Mouse (Mus musculus) heart, embryonic 11.5 days (tissue): Measurements from ENCODE around the gene Fam129a. TPM values are rescaled to one million over a fixed set of nuclear protein-coding genes. Genes with fewer than 3 reads are reported as not detected.
A peak's percentile ranks its signal among the peaks of the same experiment; 100 is the strongest.

ENCODE experiments used
- ATAC-seq: fragments of 200-750 bp; cut with Nextera tagmentation; replicated peaks from 2 replicates; pipeline ENCODE4 v1.8.0; 2017; ENCODE audit warnings: moderate library complexity; ENCODE audit not compliant: insufficient number of reproducible peaks, low FRiP score, low TSS enrichment
- H3K27ac ChIP-seq: fragments of 300-500 bp; sonication (generic); 2 replicates; pipeline ENCODE4 v1.5.1; 2014; ENCODE audit warnings: mild to moderate bottlenecking, low read depth, low read length
- H3K27me3 ChIP-seq: fragments of 300-500 bp; sonication (generic); 2 replicates; pipeline ENCODE4 v1.6.1; 2014; ENCODE audit warnings: mild to moderate bottlenecking, low read length, mixed read lengths; ENCODE audit not compliant: control insufficient read depth, insufficient read depth
- H3K36me3 ChIP-seq: fragments of 300-500 bp; sonication (generic); 2 replicates; pipeline ENCODE4 v1.6.1; 2014; ENCODE audit warnings: mild to moderate bottlenecking, low read length, moderate library complexity, mixed read lengths; ENCODE audit not compliant: control insufficient read depth, insufficient read depth
- H3K4me1 ChIP-seq: fragments of 300-500 bp; sonication (generic); 2 replicates; pipeline ENCODE4 v1.6.1; 2014; ENCODE audit warnings: low read length; ENCODE audit not compliant: control insufficient read depth, insufficient read depth
- H3K4me2 ChIP-seq: fragments of 300-500 bp; sonication (generic); 2 replicates; pipeline ENCODE4 v1.6.1; 2014; ENCODE audit warnings: mild to moderate bottlenecking, moderate library complexity
- H3K4me3 ChIP-seq: fragments of 300-500 bp; sonication (generic); 2 replicates; pipeline ENCODE4 v1.5.1; 2014; ENCODE audit warnings: low read depth, low read length
- H3K9ac ChIP-seq: fragments of 300-500 bp; sonication (generic); 2 replicates; pipeline ENCODE4 v1.6.1; 2014; ENCODE audit warnings: mild to moderate bottlenecking, low read depth, low read length, moderate library complexity
- H3K9me3 ChIP-seq: fragments of 300-500 bp; sonication (generic); replicated peaks from 2 replicates; pipeline ENCODE4 v1.6.1; 2016; ENCODE audit warnings: low read length; ENCODE audit not compliant: control insufficient read depth
- WGBS: fragments of 180-500 bp; shearing (Covaris S2); extraction: QIAGEN DNeasy Blood & Tissue Kit; methylation state at CpG from one replicate; pipeline ENCODE4 v1.1.7; 2014; ENCODE audit not compliant: insufficient replicate concordance; 5-methylcytosine and 5-hydroxymethylcytosine counted together
- polyA plus RNA-seq: library from polyadenylated mRNA; unstranded; fragments of >200 nt; fragmentation: Nextera tagmentation; extraction: Ambion mirVana; gene quantifications from 2 replicates; pipeline ENCODE4 v1.2.1, GENCODE M21; 2014

Fam129a gene
- polyA plus RNA-seq, 1 experiment from 2014 or later, result 2.3 TPM

GRCm38 (mm10) chr1:151580200-151580982 is 9.4 kb downstream of the Fam129a start:
- no peak overlapping the region for H3K27ac ChIP-seq
- no peaks in the 10 kb centered on the region for H3K36me3 ChIP-seq
- H3K9me3 ChIP-seq, result no peaks in the 10 kb centered on the region
- 76% methylated on average over 8 of the region's 8 CpGs for whole genome bisulfite sequencing
- ATAC-seq, result no peak
- H3K27me3 ChIP-seq, result no peaks in the 10 kb centered on the region
- H3K4me2 ChIP-seq, result no peak overlapping the region
- H3K4me3 ChIP-seq, result no peak overlapping the region
- no peaks in the 10 kb centered on the region for H3K4me1 ChIP-seq
- H3K9ac ChIP-seq, result no peak overlapping the region

GRCm38 (mm10) chr1:151581454-151581853 is 10.5 kb downstream of the Fam129a start:
- H3K27ac ChIP-seq, result no peak overlapping the region
- no peak overlapping the region for H3K4me3 ChIP-seq
- H3K4me2 ChIP-seq, result no peak overlapping the region
- no peaks in the 10 kb centered on the region for H3K9me3 ChIP-seq
- H3K36me3 ChIP-seq, result no peaks in the 10 kb centered on the region
- ATAC-seq, result no peak
- no peaks in the 10 kb centered on the region for H3K27me3 ChIP-seq
- H3K9ac ChIP-seq, result no peak overlapping the region
- WGBS, result 71% methylated on average over 6 of the region's 6 CpGs
- H3K4me1 ChIP-seq, result no peaks in the 10 kb centered on the region

DNA sequence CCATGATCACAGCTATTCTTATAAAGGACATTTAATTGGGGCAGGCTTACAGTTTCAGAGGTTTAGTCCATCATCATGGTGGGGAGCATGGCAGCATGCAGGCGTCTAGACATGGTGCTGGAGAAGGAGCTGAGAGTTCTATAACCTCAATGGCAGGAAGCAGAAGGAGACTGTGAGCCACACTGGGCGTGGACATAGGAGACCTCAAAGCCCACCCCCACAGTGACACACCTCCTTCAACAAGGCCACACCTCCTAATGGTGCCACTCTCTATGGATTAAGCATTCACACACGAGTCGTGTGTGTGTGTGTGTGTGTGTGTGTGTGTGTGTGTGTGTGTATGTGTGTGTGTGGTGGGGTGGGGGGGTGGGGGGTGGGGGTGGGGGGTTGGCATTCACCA is 11.0 kb downstream of the Fam129a start:
- Histone ChIP-seq H3K27me3 (no peaks in the 10 kb centered on the region), H3K4me1 (no peaks in the 10 kb centered on the region), H3K9ac (no peak overlapping the region), H3K4me3 (no peak overlapping the region), H3K9me3 (no peaks in the 10 kb centered on the region), H3K36me3 (no peaks in the 10 kb centered on the region), H3K27ac (no peak overlapping the region), H3K4me2 (no peak overlapping the region)
- no peak for ATAC-seq
- 51% methylated on average over 2 of the region's 4 CpGs for WGBS

GRCm38 (mm10) chr1:151583457-151584181 is 12.6 kb downstream of the Fam129a start:
- Histone ChIP-seq H3K9ac (no peak overlapping the region), H3K4me2 (no peak overlapping the region), H3K4me3 (no peak overlapping the region), H3K27ac (no peak overlapping the region), H3K4me1 (no peaks in the 10 kb centered on the region), H3K27me3 (no peaks in the 10 kb centered on the region), H3K9me3 (no peaks in the 10 kb centered on the region), H3K36me3 (no peaks in the 10 kb centered on the region)
- no peak for ATAC-seq
- 85% methylated on average over 8 of the region's 8 CpGs for WGBS

GRCm38 (mm10) chr1:151584182-151584471 is 13.1 kb downstream of the Fam129a start:
- Histone ChIP-seq H3K4me1 (no peaks in the 10 kb centered on the region), H3K27me3 (no peaks in the 10 kb centered on the region), H3K36me3 (no peaks in the 10 kb centered on the region), H3K9me3 (no peaks in the 10 kb centered on the region), H3K27ac (no peak overlapping the region), H3K9ac (no peak overlapping the region), H3K4me2 (no peak overlapping the region), H3K4me3 (no peak overlapping the region)
- 64% methylated on average over 1 of the region's 1 CpGs for WGBS
- no peak for ATAC-seq

DNA sequence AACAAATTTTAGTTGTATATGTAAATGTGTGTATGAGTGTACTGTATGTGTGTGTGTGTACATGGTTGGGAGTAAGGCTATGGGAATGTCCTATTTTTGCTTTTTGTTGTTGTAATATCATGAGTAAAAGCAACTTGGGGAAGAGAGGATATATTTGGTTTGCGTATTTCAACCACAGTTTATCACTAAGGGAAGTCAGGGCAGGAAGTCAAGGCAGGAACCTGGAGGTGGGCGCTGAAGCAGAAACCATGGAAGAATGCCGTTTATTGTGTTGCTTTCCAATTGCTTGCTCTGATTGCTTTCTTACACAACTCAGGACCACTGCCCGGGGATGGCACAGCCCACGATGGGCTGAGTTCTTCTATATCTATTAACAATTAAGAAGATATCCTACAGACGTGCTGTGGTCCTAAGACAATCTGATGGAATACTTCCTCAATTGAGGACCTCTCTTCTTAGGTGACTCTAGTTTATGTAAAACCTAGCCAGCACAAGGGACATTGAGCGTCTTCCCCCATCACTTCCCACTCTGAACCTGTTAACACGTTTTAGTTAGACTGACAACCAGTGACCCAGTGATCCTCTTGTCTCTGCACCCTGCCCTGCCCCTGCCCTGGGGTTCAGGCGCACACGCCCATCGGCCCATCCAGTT is 13.7 kb downstream of the Fam129a start:
- H3K36me3 ChIP-seq, result no peaks in the 10 kb centered on the region
- H3K27me3 ChIP-seq, result no peaks in the 10 kb centered on the region
- H3K9ac ChIP-seq, result no peak overlapping the region
- no peak overlapping the region for H3K27ac ChIP-seq
- 53% methylated on average over 11 of the region's 11 CpGs for WGBS
- no peak overlapping the region for H3K4me3 ChIP-seq
- H3K4me2 ChIP-seq, result no peak overlapping the region; the same call in 1 of the 2 replicates
- no peaks in the 10 kb centered on the region for H3K4me1 ChIP-seq
- H3K9me3 ChIP-seq, result no peaks in the 10 kb centered on the region
- no peak for ATAC-seq

DNA sequence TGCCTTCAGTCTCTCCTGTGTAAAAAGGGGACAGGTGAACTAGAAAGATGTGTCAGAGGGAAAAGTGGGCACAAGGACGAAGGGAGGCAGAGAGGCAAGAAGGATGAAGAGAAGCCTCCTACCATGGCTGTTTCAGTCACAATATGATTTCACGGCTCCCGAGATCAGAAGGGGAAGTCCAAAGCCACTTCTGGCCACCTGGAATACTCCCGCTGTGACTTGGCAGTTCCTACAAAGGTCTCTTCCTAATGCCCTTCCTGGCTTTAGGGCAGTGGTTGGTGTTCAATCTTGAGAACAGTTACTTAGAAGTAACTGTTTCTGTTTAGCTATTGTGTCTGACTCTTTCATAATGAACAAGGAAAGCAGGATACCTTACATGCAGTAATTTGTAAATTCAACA is 14.7 kb downstream of the Fam129a start:
- ATAC-seq, result no peak
- Histone ChIP-seq H3K36me3 (no peaks in the 10 kb centered on the region), H3K9me3 (no peaks in the 10 kb centered on the region), H3K27ac (no peak overlapping the region), H3K27me3 (no peaks in the 10 kb centered on the region), H3K4me2 (no peak overlapping the region), H3K9ac (no peak overlapping the region), H3K4me1 (no peaks in the 10 kb centered on the region), H3K4me3 (no peak overlapping the region)
- 72% methylated on average over 4 of the region's 4 CpGs for WGBS

DNA sequence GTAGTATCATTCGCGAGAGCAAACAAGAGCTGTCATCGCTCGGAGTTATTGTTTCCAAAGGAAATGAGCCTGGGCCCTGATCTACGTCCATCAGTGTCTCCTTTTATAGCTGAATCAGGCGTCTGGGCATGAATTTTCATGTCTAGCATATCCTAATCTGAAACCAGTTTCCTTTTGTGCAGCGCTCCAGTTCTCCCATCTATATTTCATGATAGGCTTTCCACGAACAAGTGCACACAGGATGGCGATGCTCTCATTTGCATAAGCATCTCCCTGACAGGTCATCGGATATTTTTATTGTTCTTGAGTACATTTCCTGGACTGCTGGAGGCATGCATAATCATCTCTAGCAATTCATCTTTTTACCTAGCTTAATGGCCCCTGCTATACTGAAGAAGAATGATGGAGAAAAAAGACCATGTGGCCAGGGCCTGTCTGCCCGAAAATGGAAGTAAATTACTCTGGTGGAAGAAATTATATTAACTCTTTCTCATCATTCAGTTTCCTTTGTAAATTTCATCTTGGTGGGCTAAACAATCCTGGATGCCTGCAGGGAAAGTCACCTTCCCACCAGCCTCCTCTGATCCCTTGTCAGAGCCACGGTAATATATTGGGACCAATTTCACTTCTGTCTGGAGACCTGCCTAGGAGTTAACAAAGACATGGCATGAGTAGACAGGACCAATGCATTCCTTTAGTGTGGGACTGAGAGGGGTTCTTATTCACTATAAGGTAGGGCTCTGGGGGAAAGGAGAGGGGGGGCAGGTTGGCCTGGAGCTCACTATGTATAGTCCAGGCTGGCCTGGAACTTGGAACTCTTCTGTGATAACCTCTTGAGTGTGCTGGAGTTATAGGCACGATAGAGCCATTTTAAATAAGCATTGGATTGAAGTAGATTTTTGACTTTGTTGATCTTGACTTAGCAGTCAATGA is 21.4 kb downstream of the Fam129a start:
- peak overlapping the region; percentile 17; the same call in 1 of the 2 replicates for H3K4me2 ChIP-seq
- 63% methylated on average over 13 of the region's 13 CpGs for WGBS

More for the DNA sequence above, 21.4 kb downstream of the Fam129a start:
- Histone ChIP-seq H3K4me3 (no peak overlapping the region), H3K9me3 (no peaks in the 10 kb centered on the region), H3K36me3 (no peaks in the 10 kb centered on the region), H3K27ac (0 out of 2 replicates have a peak overlapping the region, but pooled peaks have one; percentile 30), H3K9ac (no peak overlapping the region), H3K27me3 (no peaks in the 10 kb centered on the region), H3K4me1 (no peaks in the 10 kb centered on the region; the same call in 1 of the 2 replicates)
- no peak for ATAC-seq
